Mouse (Mus musculus) testis, adult 2 months (tissue): ENCODE measurements around the gene Chmp6.

ENCODE experiments used
- CTCF ChIP-seq: fragments of 200-500 bp; IDR thresholded peaks from 2 replicates; pipeline ENCODE4 v1.5.1; 2012; ENCODE audit warnings: low read depth, mild to moderate bottlenecking, inconsistent platforms, low read length, moderate library complexity; ENCODE audit not compliant: control insufficient read depth, insufficient read depth, insufficient replicate concordance
- POLR2A ChIP-seq: fragments of 200-500 bp; IDR thresholded peaks from 2 replicates; pipeline ENCODE4 v1.6.1; 2012; ENCODE audit warnings: low read depth, mild to moderate bottlenecking, inconsistent platforms, low read length, moderate library complexity; ENCODE audit not compliant: control insufficient read depth

- TF ChIP-seq POLR2A (no peak), CTCF (no peak)
Measured at GRCm38 (mm10) chr11:119937772-119938502, 24.7 kb downstream of the Chmp6 start.
